Mouse (Mus musculus) MEL (cell line): Measurements from ENCODE around the gene Psmd9.

Experiments
- CTCF ChIP-seq, 3 experiments: IDR thresholded peaks in 2 of 3; conservative IDR thresholded peaks in 1 of 3; 2 replicates each; pipeline ENCODE4 v1.5.1; 2011 to 2012; ENCODE audit warnings: low read length in 3 of 3, low read depth in 2 of 3, mild to moderate bottlenecking in 2 of 3, improper control_type of control experiment in 1 of 3, inconsistent platforms in 1 of 3, mixed read lengths in 1 of 3, moderate library complexity in 1 of 3; ENCODE audit not compliant: control insufficient read depth in 1 of 3, insufficient read depth in 1 of 3, poor library complexity in 1 of 3, severe bottlenecking in 1 of 3
- E2F4 ChIP-seq: IDR thresholded peaks from 2 replicates; pipeline ENCODE4 v1.6.1; 2011; ENCODE audit warnings: low read depth, low read length, improper control_type of control experiment, borderline replicate concordance
- EP300 ChIP-seq, 2 experiments: IDR thresholded peaks; 2 replicates each; pipeline ENCODE4 v1.6.1; 2011; ENCODE audit warnings: improper control_type of control experiment in 2 of 2, low read length in 2 of 2, low read depth in 1 of 2, mild to moderate bottlenecking in 1 of 2
- GATA1 ChIP-seq: IDR thresholded peaks from 2 replicates; pipeline ENCODE4 v1.6.1; 2011; ENCODE audit warnings: low read depth, low read length, improper control_type of control experiment
- MAFK ChIP-seq: IDR thresholded peaks from 2 replicates; pipeline ENCODE4 v1.6.1; 2011; ENCODE audit warnings: low read depth, mild to moderate bottlenecking, low read length, improper control_type of control experiment, borderline replicate concordance
- MYC ChIP-seq: IDR thresholded peaks from 2 replicates; pipeline ENCODE4 v1.6.1; 2011; ENCODE audit warnings: low read depth, mild to moderate bottlenecking, low read length, improper control_type of control experiment, moderate library complexity
- POLR2A ChIP-seq, 2 experiments: IDR thresholded peaks; 2 replicates each; pipeline ENCODE4 v1.6.1; 2011 to 2012; ENCODE audit warnings: low read length in 2 of 2, mild to moderate bottlenecking in 2 of 2, control low read depth in 1 of 2, improper control_type of control experiment in 1 of 2, low read depth in 1 of 2, moderate library complexity in 1 of 2; ENCODE audit not compliant: control insufficient read depth in 1 of 2, insufficient read depth in 1 of 2, poor library complexity in 1 of 2
- TAL1 ChIP-seq: IDR thresholded peaks from 2 replicates; pipeline ENCODE4 v1.6.1; 2012; ENCODE audit warnings: mild to moderate bottlenecking, inconsistent platforms, low read length, moderate library complexity, mixed read lengths
- TBP ChIP-seq: IDR thresholded peaks from 2 replicates; pipeline ENCODE4 v1.8.0; 2011; ENCODE audit warnings: low read depth, low read length, improper control_type of control experiment
- USF2 ChIP-seq, 2 experiments: IDR thresholded peaks; 2 replicates each; pipeline ENCODE4 v1.6.1; 2011 to 2012; ENCODE audit warnings: improper control_type of control experiment in 2 of 2, low read length in 2 of 2, borderline replicate concordance in 1 of 2, inconsistent platforms in 1 of 2, low read depth in 1 of 2, mild to moderate bottlenecking in 1 of 2; ENCODE audit not compliant: insufficient read depth in 1 of 2
- ZC3H11A ChIP-seq: IDR thresholded peaks from 2 replicates; pipeline ENCODE4 v1.6.1; 2012; ENCODE audit warnings: low read depth, mild to moderate bottlenecking, inconsistent platforms, low read length, improper control_type of control experiment
- ZMIZ1 ChIP-seq: IDR thresholded peaks from 2 replicates; pipeline ENCODE4 v1.6.1; 2012; ENCODE audit warnings: low read depth, mild to moderate bottlenecking, inconsistent platforms, low read length, improper control_type of control experiment, moderate library complexity
- ZNF384 ChIP-seq: IDR thresholded peaks from 2 replicates; pipeline ENCODE4 v1.6.1; 2012; ENCODE audit warnings: low read depth, mild to moderate bottlenecking, inconsistent platforms, low read length, improper control_type of control experiment

- no peak for TF ChIP-seq CTCF (IDR thresholded peaks at IDR 0.05 in 2 of 3, conservative IDR thresholded peaks at IDR 0.05 in 1 of 3; ENCODE audit: control insufficient read depth in 1 of 3, insufficient read depth in 1 of 3, low read depth in 2 of 3, low read length in 3 of 3, poor library complexity in 1 of 3, severe bottlenecking in 1 of 3)
- no peak for TF ChIP-seq POLR2A (IDR thresholded peaks at IDR 0.05; ENCODE audit: control insufficient read depth in 1 of 2, insufficient read depth in 1 of 2, low read depth in 1 of 2, low read length in 2 of 2, poor library complexity in 1 of 2)
- no peak for TF ChIP-seq ZC3H11A
- TF ChIP-seq USF2 (IDR thresholded peaks at IDR 0.05; ENCODE audit: borderline replicate concordance in 1 of 2, insufficient read depth in 1 of 2, low read depth in 1 of 2, low read length in 2 of 2), result no peak
- no peak for TF ChIP-seq EP300 (IDR thresholded peaks at IDR 0.05; ENCODE audit: low read depth in 1 of 2, low read length in 2 of 2)
- TF ChIP-seq GATA1, result no peak
- TF ChIP-seq TBP, result no peak
- TF ChIP-seq TAL1, result no peak
- no peak for TF ChIP-seq E2F4
- TF ChIP-seq MYC, result no peak
- no peak for TF ChIP-seq ZMIZ1
- no peak for TF ChIP-seq ZNF384
- no peak for TF ChIP-seq MAFK
These were observed 29.3 kb downstream of the Psmd9 start for GRCm38 (mm10) chr5:123198523-123198922.
